Mouse (Mus musculus): Measurements from ENCODE around the gene Spaca4. TPM values are rescaled to one million over a fixed set of nuclear protein-coding genes. Genes with fewer than 3 reads are reported as not detected.

Gene Spaca4
- polyA plus RNA-seq, 1 experiment: not detected

Other genes starting within 250 kb of the Spaca4 start
- gene Tulp2, start 243.9 kb downstream of the Spaca4 start, polyA plus RNA-seq (2012; rRNA removed): 0.12 and 0.17 TPM in 2 replicates
- gene Gm45808, start 239.0 kb downstream of the Spaca4 start, polyA plus RNA-seq (2012; rRNA removed): 0.23 TPM in 1 of 2 replicates, not detected in the other
- gene Dhdh, start 237.0 kb downstream of the Spaca4 start, polyA plus RNA-seq (2012; rRNA removed): 8.0 and 8.8 TPM in 2 replicates
- 88.5 and 103 TPM in 2 replicates for gene Nucb1, start 215.4 kb downstream of the Spaca4 start, polyA plus RNA-seq (2012; rRNA removed)
- 19.9 and 20.3 TPM in 2 replicates for gene Ppp1r15a, start 199.5 kb downstream of the Spaca4 start, polyA plus RNA-seq (2012; rRNA removed)
- gene Plekha4, start 199.5 kb downstream of the Spaca4 start, polyA plus RNA-seq (2012; rRNA removed): 5.4 and 8.5 TPM in 2 replicates
- 0.34 and 0.53 TPM in 2 replicates for gene Hsd17b14, start 170.9 kb downstream of the Spaca4 start, polyA plus RNA-seq (2012; rRNA removed)
- gene Bcat2, start 155.7 kb downstream of the Spaca4 start, polyA plus RNA-seq (2012; rRNA removed): 22.6 and 23.2 TPM in 2 replicates
- not detected in 2 replicates for gene Fgf21, start 110.3 kb downstream of the Spaca4 start, polyA plus RNA-seq (2012; rRNA removed)
- gene Fut1, start 108.5 kb downstream of the Spaca4 start, polyA plus RNA-seq (2012; rRNA removed): 0.08 TPM in 2 replicates
- 0.08 and 0.10 TPM in 2 replicates for gene Izumo1, start 104.0 kb downstream of the Spaca4 start, polyA plus RNA-seq (2012; rRNA removed)
- 7.2 and 7.3 TPM in 2 replicates for gene Rasip1, start 98.3 kb downstream of the Spaca4 start, polyA plus RNA-seq (2012; rRNA removed)
- gene Mamstr, start 85.8 kb downstream of the Spaca4 start, polyA plus RNA-seq (2012; rRNA removed): 5.9 and 6.6 TPM in 2 replicates
- gene Fut2, start 59.4 kb downstream of the Spaca4 start, polyA plus RNA-seq (2012; rRNA removed): 0.13 and 0.16 TPM in 2 replicates
- gene Ntn5, start 41.8 kb downstream of the Spaca4 start, polyA plus RNA-seq (2012; rRNA removed): 1.7 and 4.7 TPM in 2 replicates
- 1.4 TPM in 2 replicates for gene Sec1, start 31.4 kb downstream of the Spaca4 start, polyA plus RNA-seq (2012; rRNA removed)
- 283 and 318 TPM in 2 replicates for gene Car11, start 26.0 kb downstream of the Spaca4 start, polyA plus RNA-seq (2012; rRNA removed)
- 208 and 221 TPM in 2 replicates for gene Dbp, start 20.7 kb downstream of the Spaca4 start, polyA plus RNA-seq (2012; rRNA removed)
- 280 and 304 TPM in 2 replicates for gene Rpl18, start 10.4 kb downstream of the Spaca4 start, polyA plus RNA-seq (2012; rRNA removed)
- 22.4 and 23.3 TPM in 2 replicates for gene Sphk2, start 7.8 kb downstream of the Spaca4 start, polyA plus RNA-seq (2012; rRNA removed)
- 0.18 and 0.21 TPM in 2 replicates for gene Fam83e, start 4.6 kb downstream of the Spaca4 start, polyA plus RNA-seq (2012; rRNA removed)
- 170 and 198 TPM in 2 replicates for gene Lmtk3, start 57.9 kb upstream of the Spaca4 start, polyA plus RNA-seq (2012; rRNA removed)
- gene Sult2b1, start 58.9 kb upstream of the Spaca4 start, polyA plus RNA-seq (2012; rRNA removed): 15.2 and 17.7 TPM in 2 replicates
- gene Cyth2, start 88.8 kb upstream of the Spaca4 start, polyA plus RNA-seq (2012; rRNA removed): 158 and 167 TPM in 2 replicates
- 2.1 and 2.6 TPM in 2 replicates for gene Kcnj14, start 99.0 kb upstream of the Spaca4 start, polyA plus RNA-seq (2012; rRNA removed)
- 17.9 TPM in 2 replicates for gene Grwd1, start 105.1 kb upstream of the Spaca4 start, polyA plus RNA-seq (2012; rRNA removed)
- gene Kdelr1, start 147.0 kb upstream of the Spaca4 start, polyA plus RNA-seq (2012; rRNA removed): 95.1 and 121 TPM in 2 replicates
- 15.5 and 17.7 TPM in 2 replicates for gene Grin2d, start 152.6 kb upstream of the Spaca4 start, polyA plus RNA-seq (2012; rRNA removed)
- 0.15 TPM in 1 of 2 replicates, not detected in the other for gene Syngr4, start 170.9 kb upstream of the Spaca4 start, polyA plus RNA-seq (2012; rRNA removed)
- gene Tmem143, start 171.1 kb upstream of the Spaca4 start, polyA plus RNA-seq (2012; rRNA removed): 32.5 and 33.6 TPM in 2 replicates
- gene Emp3, start 195.6 kb upstream of the Spaca4 start, polyA plus RNA-seq (2012; rRNA removed): 15.1 and 15.2 TPM in 2 replicates
- 5.1 and 5.3 TPM in 2 replicates for gene Ccdc114, start 198.3 kb upstream of the Spaca4 start, polyA plus RNA-seq (2012; rRNA removed)